Mouse (Mus musculus) MEL (cell line): ENCODE data around the gene Serpinb6b. TPM values are rescaled to one million over a fixed set of nuclear protein-coding genes. Genes with fewer than 3 reads are reported as not detected.

Experiments used
- DNase-seq: peaks from one replicate; pipeline ENCODE4 v3.0.0; 2011; ENCODE audit warnings: low read depth, low spot score
- H3K27ac ChIP-seq: 2 replicates; pipeline ENCODE4 v1.5.1; 2012; ENCODE audit warnings: low read depth, mild to moderate bottlenecking, control low read depth, low read length, moderate library complexity; ENCODE audit not compliant: control insufficient read depth
- H3K27me3 ChIP-seq, 2 experiments: fragments of 150-350 bp in 1 of 2; sonication (generic) in 1 of 2; 2 replicates each; pipeline ENCODE4 v1.6.1; 2012; ENCODE audit warnings: low read length in 2 of 2, mild to moderate bottlenecking in 2 of 2, improper control_type of control experiment in 1 of 2, moderate library complexity in 1 of 2; ENCODE audit not compliant: insufficient read depth in 2 of 2, control insufficient read depth in 1 of 2
- H3K36me3 ChIP-seq, 2 experiments: 2 replicates each; pipeline ENCODE4 v1.6.1; 2012 to 2014; ENCODE audit warnings: low read length in 2 of 2, improper control_type of control experiment in 1 of 2, inconsistent platforms in 1 of 2, mild to moderate bottlenecking in 1 of 2; ENCODE audit not compliant: insufficient read depth in 2 of 2, control insufficient read depth in 1 of 2
- H3K4me1 ChIP-seq, 2 experiments: fragments of 150-350 bp in 1 of 2; sonication (generic) in 1 of 2; 2 replicates each; pipeline ENCODE4 v1.6.1; 2012; ENCODE audit warnings: low read length in 2 of 2, improper control_type of control experiment in 1 of 2, mild to moderate bottlenecking in 1 of 2; ENCODE audit not compliant: insufficient read depth in 2 of 2, control insufficient read depth in 1 of 2
- H3K4me3 ChIP-seq, 2 experiments: fragments of 150-350 bp in 1 of 2; sonication (generic) in 1 of 2; 2 replicates each; pipeline ENCODE4 v1.5.1; 2012; ENCODE audit warnings: low read depth in 2 of 2, low read length in 2 of 2, mild to moderate bottlenecking in 2 of 2, moderate library complexity in 2 of 2, control low read depth in 1 of 2, improper control_type of control experiment in 1 of 2; ENCODE audit not compliant: control insufficient read depth in 1 of 2, insufficient read depth in 1 of 2
- H3K79me2 ChIP-seq: 2 replicates; pipeline ENCODE4 v1.6.1; 2012; ENCODE audit warnings: mild to moderate bottlenecking, low read length, moderate library complexity; ENCODE audit not compliant: control insufficient read depth, poor library complexity, insufficient read depth
- H3K9ac ChIP-seq: 2 replicates; pipeline ENCODE4 v1.6.1; 2012; ENCODE audit warnings: low read depth, mild to moderate bottlenecking, control low read depth, low read length, moderate library complexity; ENCODE audit not compliant: control insufficient read depth, poor library complexity, severe bottlenecking
- H3K9me3 ChIP-seq: fragments of 150-350 bp; sonication (generic); replicated peaks from 2 replicates; pipeline ENCODE4 v1.6.1; 2012; ENCODE audit warnings: mild to moderate bottlenecking, low read length, improper control_type of control experiment, moderate library complexity; ENCODE audit not compliant: insufficient read depth
- BHLHE40 ChIP-seq: IDR thresholded peaks from 2 replicates; pipeline ENCODE4 v1.6.1; 2012; ENCODE audit warnings: low read depth, mild to moderate bottlenecking, inconsistent platforms, low read length, improper control_type of control experiment, borderline replicate concordance
- CHD2 ChIP-seq: IDR thresholded peaks from 2 replicates; pipeline ENCODE4 v1.6.1; 2011; ENCODE audit warnings: low read length, improper control_type of control experiment
- CTCF ChIP-seq, 3 experiments: IDR thresholded peaks in 2 of 3; conservative IDR thresholded peaks in 1 of 3; 2 replicates each; pipeline ENCODE4 v1.5.1; 2011 to 2012; ENCODE audit warnings: low read length in 3 of 3, low read depth in 2 of 3, mild to moderate bottlenecking in 2 of 3, improper control_type of control experiment in 1 of 3, inconsistent platforms in 1 of 3, mixed read lengths in 1 of 3, moderate library complexity in 1 of 3; ENCODE audit not compliant: control insufficient read depth in 1 of 3, insufficient read depth in 1 of 3, poor library complexity in 1 of 3, severe bottlenecking in 1 of 3
- E2F4 ChIP-seq: IDR thresholded peaks from 2 replicates; pipeline ENCODE4 v1.6.1; 2011; ENCODE audit warnings: low read depth, low read length, improper control_type of control experiment, borderline replicate concordance
- ELF1 ChIP-seq: IDR thresholded peaks from 2 replicates; pipeline ENCODE4 v1.6.1; 2014; ENCODE audit warnings: low read depth, mild to moderate bottlenecking, inconsistent platforms, low read length, improper control_type of control experiment, moderate library complexity
- EP300 ChIP-seq, 2 experiments: IDR thresholded peaks; 2 replicates each; pipeline ENCODE4 v1.6.1; 2011; ENCODE audit warnings: improper control_type of control experiment in 2 of 2, low read length in 2 of 2, low read depth in 1 of 2, mild to moderate bottlenecking in 1 of 2
- ETS1 ChIP-seq: IDR thresholded peaks from 2 replicates; pipeline ENCODE4 v1.6.1; 2012; ENCODE audit warnings: low read depth, mild to moderate bottlenecking, inconsistent platforms, low read length, improper control_type of control experiment, moderate library complexity
- GABPA ChIP-seq: IDR thresholded peaks from 2 replicates; pipeline ENCODE4 v1.6.1; 2012; ENCODE audit warnings: low read depth, mild to moderate bottlenecking, inconsistent platforms, low read length, improper control_type of control experiment, moderate library complexity
- HCFC1 ChIP-seq: IDR thresholded peaks from 2 replicates; pipeline ENCODE4 v1.6.1; 2012; ENCODE audit warnings: low read depth, mild to moderate bottlenecking, inconsistent platforms, low read length, improper control_type of control experiment, moderate library complexity
- JUND ChIP-seq: IDR thresholded peaks from 2 replicates; pipeline ENCODE4 v1.6.1; 2011; ENCODE audit warnings: low read depth, mild to moderate bottlenecking, improper control_type of control experiment, low read length
- KAT2A ChIP-seq: conservative IDR thresholded peaks from 2 replicates; pipeline ENCODE4 v1.6.1; 2012; ENCODE audit warnings: low read depth, low read length, improper control_type of control experiment, inconsistent platforms
- MAFK ChIP-seq: IDR thresholded peaks from 2 replicates; pipeline ENCODE4 v1.6.1; 2011; ENCODE audit warnings: low read depth, mild to moderate bottlenecking, low read length, improper control_type of control experiment, borderline replicate concordance
- MAZ ChIP-seq: IDR thresholded peaks from 2 replicates; pipeline ENCODE4 v1.6.1; 2012; ENCODE audit warnings: low read depth, mild to moderate bottlenecking, inconsistent platforms, low read length, improper control_type of control experiment
- MYC ChIP-seq: IDR thresholded peaks from 2 replicates; pipeline ENCODE4 v1.6.1; 2011; ENCODE audit warnings: low read depth, mild to moderate bottlenecking, low read length, improper control_type of control experiment, moderate library complexity
- NRF1 ChIP-seq: IDR thresholded peaks from 2 replicates; pipeline ENCODE4 v1.6.1; 2014; ENCODE audit warnings: low read depth, mild to moderate bottlenecking, inconsistent platforms, low read length, improper control_type of control experiment, moderate library complexity; ENCODE audit not compliant: poor library complexity, insufficient read depth, severe bottlenecking
- POLR2A ChIP-seq, 2 experiments: IDR thresholded peaks; 2 replicates each; pipeline ENCODE4 v1.6.1; 2011 to 2012; ENCODE audit warnings: low read length in 2 of 2, mild to moderate bottlenecking in 2 of 2, control low read depth in 1 of 2, improper control_type of control experiment in 1 of 2, low read depth in 1 of 2, moderate library complexity in 1 of 2; ENCODE audit not compliant: control insufficient read depth in 1 of 2, insufficient read depth in 1 of 2, poor library complexity in 1 of 2
- POLR2AphosphoS2 ChIP-seq: IDR thresholded peaks from 2 replicates; pipeline ENCODE4 v1.6.1; 2011; ENCODE audit warnings: low read length, improper control_type of control experiment
- RAD21 ChIP-seq: IDR thresholded peaks from 2 replicates; pipeline ENCODE4 v1.6.1; 2011; ENCODE audit warnings: mild to moderate bottlenecking, low read depth, low read length, improper control_type of control experiment
- RCOR1 ChIP-seq: IDR thresholded peaks from 2 replicates; pipeline ENCODE4 v1.6.1; 2012; ENCODE audit warnings: low read depth, mild to moderate bottlenecking, inconsistent platforms, low read length, improper control_type of control experiment
- TBP ChIP-seq: IDR thresholded peaks from 2 replicates; pipeline ENCODE4 v1.8.0; 2011; ENCODE audit warnings: low read depth, low read length, improper control_type of control experiment
- USF1 ChIP-seq: IDR thresholded peaks from 2 replicates; pipeline ENCODE4 v1.6.1; 2014; ENCODE audit warnings: low read depth, mild to moderate bottlenecking, inconsistent platforms, low read length, improper control_type of control experiment, moderate library complexity
- ZC3H11A ChIP-seq: IDR thresholded peaks from 2 replicates; pipeline ENCODE4 v1.6.1; 2012; ENCODE audit warnings: low read depth, mild to moderate bottlenecking, inconsistent platforms, low read length, improper control_type of control experiment
- ZKSCAN1 ChIP-seq: IDR thresholded peaks from 2 replicates; pipeline ENCODE4 v1.6.1; 2012; ENCODE audit warnings: low read depth, mild to moderate bottlenecking, inconsistent platforms, low read length, improper control_type of control experiment, moderate library complexity
- ZMIZ1 ChIP-seq: IDR thresholded peaks from 2 replicates; pipeline ENCODE4 v1.6.1; 2012; ENCODE audit warnings: low read depth, mild to moderate bottlenecking, inconsistent platforms, low read length, improper control_type of control experiment, moderate library complexity
- ZNF384 ChIP-seq: IDR thresholded peaks from 2 replicates; pipeline ENCODE4 v1.6.1; 2012; ENCODE audit warnings: low read depth, mild to moderate bottlenecking, inconsistent platforms, low read length, improper control_type of control experiment
- polyA plus RNA-seq, 2 experiments: library from polyadenylated mRNA; stranded (reverse) in 1 of 2; unstranded in 1 of 2; fragments of >175 nt in 1 of 2; fragments of >200 nt in 1 of 2; gene quantifications; 2 replicates each; pipeline versions ENCODE4 v1.2.1 to v1.2.4; 2012; ENCODE audit warnings: low replicate concordance in 2 of 2, low read depth in 1 of 2; ENCODE audit not compliant: insufficient read length in 2 of 2, insufficient read depth in 1 of 2, missing spikeins in 1 of 2
- total RNA-seq: library from RNA; depleted of rRNA; stranded (reverse); fragments of 300-350 nt; gene quantifications from 2 replicates; pipeline ENCODE4 v1.2.3, GENCODE M21; 2012

Serpinb6b gene
- total and polyA plus RNA-seq, 3 experiments: 0.27 to 1.2 TPM; not detected in 1

GRCm38 (mm10) chr13:32993152-32993893 is 28.3 kb downstream of the Serpinb6b start (continued):
- TF ChIP-seq HCFC1: peak; percentile 53
- TF ChIP-seq JUND: no peak
- peak; percentile 68; the same call in 1 of the 2 replicates for TF ChIP-seq POLR2AphosphoS2
- TF ChIP-seq EP300 (IDR thresholded peaks at IDR 0.05; ENCODE audit: low read depth in 1 of 2, low read length in 2 of 2): peak; percentile 91
- TF ChIP-seq ZNF384: peak; percentile 11; the same call in 1 of the 2 replicates
- peak; percentile 95 for TF ChIP-seq MYC
- TF ChIP-seq ETS1: peak; percentile 83
- TF ChIP-seq TBP: 0 out of 2 replicates have a peak, but pooled peaks have one; percentile 41
- no peak; the same call in 1 of the 2 replicates for TF ChIP-seq CHD2
- 0 out of 2 replicates have a peak, but pooled peaks have one; percentile 31 for TF ChIP-seq KAT2A
- TF ChIP-seq NRF1: no peak
- no peak for TF ChIP-seq ZC3H11A
- TF ChIP-seq CTCF (IDR thresholded peaks at IDR 0.05 in 2 of 3, conservative IDR thresholded peaks at IDR 0.05 in 1 of 3; ENCODE audit: control insufficient read depth in 1 of 3, insufficient read depth in 1 of 3, low read depth in 2 of 3, low read length in 3 of 3, poor library complexity in 1 of 3, severe bottlenecking in 1 of 3): no peak
- peak; percentile 76 for TF ChIP-seq RCOR1

- Histone ChIP-seq H3K9me3 (no peaks in the 10 kb centered on the region), H3K27me3 (no peaks in the 10 kb centered on the region), H3K79me2 (no peaks in the 10 kb centered on the region), H3K4me1 (peaks cover 13 to 26% of the 10 kb centered on the region in 2 experiments), H3K9ac (peak overlapping the region; percentile 56), H3K4me3 (peak overlapping the region; percentile 2 to 28; a peak in 3 of 4 replicates), H3K36me3 (peaks cover 0 to 13% of the 10 kb centered on the region in 2 experiments; a peak in 2 of 4 replicates), H3K27ac (peak overlapping the region; percentile 100)
- TF ChIP-seq CTCF (IDR thresholded peaks at IDR 0.05 in 2 of 3, conservative IDR thresholded peaks at IDR 0.05 in 1 of 3; ENCODE audit: control insufficient read depth in 1 of 3, insufficient read depth in 1 of 3, low read depth in 2 of 3, low read length in 3 of 3, poor library complexity in 1 of 3, severe bottlenecking in 1 of 3): no peak
- no peak for TF ChIP-seq USF1
- TF ChIP-seq MAFK: no peak
- TF ChIP-seq EP300 (IDR thresholded peaks at IDR 0.05; ENCODE audit: low read depth in 1 of 2, low read length in 2 of 2): no peak
- no peak for TF ChIP-seq ZMIZ1
- no peak for TF ChIP-seq ZKSCAN1
- no peak for TF ChIP-seq ELF1
- no peak for TF ChIP-seq RAD21
- TF ChIP-seq POLR2A (IDR thresholded peaks at IDR 0.05; ENCODE audit: control insufficient read depth in 1 of 2, insufficient read depth in 1 of 2, low read depth in 1 of 2, low read length in 2 of 2, poor library complexity in 1 of 2): no peak
- no peak; the same call in 1 of the 2 replicates for TF ChIP-seq MAZ
- no peak for TF ChIP-seq HCFC1
- no peak for TF ChIP-seq CHD2
- no peak for TF ChIP-seq POLR2AphosphoS2
- no peak for TF ChIP-seq BHLHE40
- TF ChIP-seq GABPA: no peak
- no peak for TF ChIP-seq E2F4
- DNase-seq: no peak
Measured at GRCm38 (mm10) chr13:32993894-32994242, 28.9 kb downstream of the Serpinb6b start.
